Mouse (Mus musculus) large intestine, adult 2 months (tissue): ENCODE results near the gene Prpf6. TPM values are rescaled to one million over a fixed set of nuclear protein-coding genes. Genes with fewer than 3 reads are reported as not detected.

Experiments used
- polyA plus RNA-seq: library from polyadenylated mRNA; depleted of rRNA; stranded (reverse); fragments of >200 nt; gene quantifications from 2 replicates; pipeline ENCODE4 v1.2.3, GENCODE M21; 2012; rRNA removed

The Prpf6 gene
- polyA plus RNA-seq, 1 experiment = 12.2 TPM

Other genes with a start within 250 kb of the Prpf6 start
- 16.7 and 26.7 TPM in 2 replicates for gene Zgpat, start 226.9 kb upstream of the Prpf6 start, polyA plus RNA-seq
- 29.3 and 29.6 TPM in 2 replicates for gene Arfrp1, start 226.5 kb upstream of the Prpf6 start, polyA plus RNA-seq
- 37.6 and 48.7 TPM in 2 replicates for gene Lime1, start 211.8 kb upstream of the Prpf6 start, polyA plus RNA-seq
- gene Zbtb46, start 132.4 kb upstream of the Prpf6 start, polyA plus RNA-seq = 1.6 and 1.7 TPM in 2 replicates
- gene Abhd16b, start 98.7 kb upstream of the Prpf6 start, polyA plus RNA-seq = 0.05 and 0.11 TPM in 2 replicates
- 26.8 and 28.8 TPM in 2 replicates for gene Tpd52l2, start 94.7 kb upstream of the Prpf6 start, polyA plus RNA-seq
- gene Dnajc5, start 71.4 kb upstream of the Prpf6 start, polyA plus RNA-seq = 38.0 and 53.9 TPM in 2 replicates
- gene Uckl1, start 7.0 kb upstream of the Prpf6 start, polyA plus RNA-seq = 132 and 189 TPM in 2 replicates
- 8.9 and 18.8 TPM in 2 replicates for gene Zfp512b, start 935 bp downstream of the Prpf6 start, polyA plus RNA-seq
- 23.4 and 28.4 TPM in 2 replicates for gene Samd10, start 7.3 kb downstream of the Prpf6 start, polyA plus RNA-seq
- 0.20 and 0.33 TPM in 2 replicates for gene Gm29797, start 65.2 kb downstream of the Prpf6 start, polyA plus RNA-seq
- gene Sox18, start 79.8 kb downstream of the Prpf6 start, polyA plus RNA-seq = 14.3 and 18.2 TPM in 2 replicates
- 4.5 and 5.0 TPM in 2 replicates for gene Tcea2, start 88.4 kb downstream of the Prpf6 start, polyA plus RNA-seq
- gene Rgs19, start 102.1 kb downstream of the Prpf6 start, polyA plus RNA-seq = 25.9 and 29.2 TPM in 2 replicates
- gene Lkaaear1, start 106.6 kb downstream of the Prpf6 start, polyA plus RNA-seq = not detected in 2 replicates
- gene Oprl1, start 123.1 kb downstream of the Prpf6 start, polyA plus RNA-seq = 0.27 and 0.41 TPM in 2 replicates
- 0.60 and 0.67 TPM in 2 replicates for gene Myt1, start 171.5 kb downstream of the Prpf6 start, polyA plus RNA-seq
- gene Pcmtd2, start 246.0 kb downstream of the Prpf6 start, polyA plus RNA-seq = 11.0 and 20.2 TPM in 2 replicates